Mouse (Mus musculus) liver, embryonic 14.5 days (tissue): ENCODE data around the gene Rock2. TPM values are rescaled to one million over a fixed set of nuclear protein-coding genes. Genes with fewer than 3 reads are reported as not detected.
A peak's percentile ranks its signal among the peaks of the same experiment; 100 is the strongest.

Experiments
- ATAC-seq: fragments of 200-750 bp; cut with Nextera tagmentation; 2 replicates; pipeline ENCODE4 v1.8.0; 2017; ENCODE audit warnings: moderate number of reproducible peaks, mild to moderate bottlenecking, moderate library complexity; ENCODE audit not compliant: insufficient read depth
- DNase-seq, 3 experiments: peaks; one replicate each; pipeline ENCODE4 v3.0.0-alpha.2; 2012 to 2013; ENCODE audit warnings: low read depth in 3 of 3, low spot score in 3 of 3
- H3K27ac ChIP-seq: fragments of 300-500 bp; sonication (generic); 2 replicates; pipeline ENCODE4 v1.5.1; 2014; ENCODE audit warnings: moderate library complexity, mild to moderate bottlenecking, control low read depth, inconsistent platforms
- H3K27me3 ChIP-seq: fragments of 300-500 bp; sonication (generic); 2 replicates; pipeline ENCODE4 v1.6.1; 2014; ENCODE audit warnings: mild to moderate bottlenecking, low read length, moderate library complexity; ENCODE audit not compliant: control insufficient read depth, insufficient read depth
- H3K36me3 ChIP-seq: fragments of 300-500 bp; sonication (generic); replicated peaks from 2 replicates; pipeline ENCODE4 v1.6.1; 2014; ENCODE audit warnings: low read depth; ENCODE audit not compliant: control insufficient read depth, insufficient read depth
- H3K4me1 ChIP-seq, 2 experiments: fragments of 200-500 bp in 1 of 2; fragments of 300-500 bp in 1 of 2; sonication (generic) in 1 of 2; replicated peaks; 2 replicates each; pipeline ENCODE4 v1.6.1; 2012 to 2014; ENCODE audit warnings: antibody characterized with exemption in 1 of 2, inconsistent platforms in 1 of 2, low read length in 1 of 2; ENCODE audit not compliant: control insufficient read depth in 2 of 2, insufficient read depth in 2 of 2
- H3K4me2 ChIP-seq: fragments of 300-500 bp; sonication (generic); 2 replicates; pipeline ENCODE4 v1.6.1; 2014; ENCODE audit warnings: low read depth, mild to moderate bottlenecking, control low read depth, moderate library complexity
- H3K4me3 ChIP-seq, 2 experiments: fragments of 200-500 bp in 1 of 2; fragments of 300-500 bp in 1 of 2; sonication (generic) in 1 of 2; 2 replicates each; pipeline ENCODE4 v1.5.1; 2012 to 2014; ENCODE audit warnings: low read depth in 2 of 2, low read length in 2 of 2, mild to moderate bottlenecking in 2 of 2, control low read depth in 1 of 2, inconsistent platforms in 1 of 2, moderate library complexity in 1 of 2; ENCODE audit not compliant: insufficient read depth in 1 of 2
- H3K9ac ChIP-seq: fragments of 300-500 bp; sonication (generic); replicated peaks from 2 replicates; pipeline ENCODE4 v1.6.1; 2014; ENCODE audit warnings: mild to moderate bottlenecking, control low read depth, moderate library complexity
- H3K9me3 ChIP-seq: fragments of 300-500 bp; sonication (generic); 2 replicates; pipeline ENCODE4 v1.6.1; 2016; ENCODE audit warnings: low read length, mixed read lengths; ENCODE audit not compliant: control insufficient read depth
- CTCF ChIP-seq: IDR thresholded peaks from 2 replicates; pipeline ENCODE4 v1.5.1; 2016; ENCODE audit warnings: antibody characterized with exemption, low read depth, control low read depth
- EP300 ChIP-seq: IDR thresholded peaks from 2 replicates; pipeline ENCODE4 v1.6.1; 2016; ENCODE audit warnings: antibody characterized with exemption, low read depth
- WGBS: fragments of 180-500 bp; shearing (Covaris S2); extraction: QIAGEN DNeasy Blood & Tissue Kit; methylation state at CpG from one replicate; pipeline ENCODE4 v1.1.7; 2014; ENCODE audit not compliant: insufficient replicate concordance; 5-methylcytosine and 5-hydroxymethylcytosine counted together
- polyA plus RNA-seq, 2 experiments: library from polyadenylated mRNA; depleted of rRNA in 1 of 2; stranded (reverse) in 1 of 2; unstranded in 1 of 2; fragments of >200 nt; fragmentation: Nextera tagmentation in 1 of 2; extraction: Ambion mirVana in 1 of 2; gene quantifications; 2 replicates each; pipeline versions ENCODE4 v1.2.1 to v1.2.3; 2012 to 2014

Rock2 gene
- polyA plus RNA-seq, 2 experiments, result 5.1 to 5.7 TPM

- Histone ChIP-seq H3K27ac (no peak overlapping the region), H3K9ac (no peak overlapping the region), H3K4me2 (no peak overlapping the region), H3K4me1 (peaks cover 2 to 3% of the 10 kb centered on the region in 2 experiments; a peak in 1 of 4 replicates), H3K36me3 (no peaks in the 10 kb centered on the region), H3K4me3 (no peak overlapping the region), H3K9me3 (no peaks in the 10 kb centered on the region), H3K27me3 (no peaks in the 10 kb centered on the region)
- ATAC-seq (no peak; the same call in 1 of the 2 replicates), DNase-seq (no peak)
- no peak for TF ChIP-seq CTCF
- 0 out of 2 replicates have a peak, but pooled peaks have one; percentile 19 for TF ChIP-seq EP300
Measured at GRCm38 (mm10) chr12:16920186-16920860, 25.6 kb downstream of the Rock2 start.

- no peaks in the 10 kb centered on the region for H3K4me1 ChIP-seq
- H3K27me3 ChIP-seq, result no peaks in the 10 kb centered on the region
- no peak for ATAC-seq
- no peak overlapping the region for H3K4me2 ChIP-seq
- no peak for DNase-seq
- H3K27ac ChIP-seq, result no peak overlapping the region
- WGBS, result 75% methylated on average over 2 of the region's 2 CpGs
- no peak overlapping the region for H3K9ac ChIP-seq
- no peak overlapping the region for H3K4me3 ChIP-seq
- no peak for TF ChIP-seq EP300
- no peak for TF ChIP-seq CTCF
- H3K36me3 ChIP-seq, result no peaks in the 10 kb centered on the region; the same call in 1 of the 2 replicates
- no peaks in the 10 kb centered on the region for H3K9me3 ChIP-seq
Measured at GRCm38 (mm10) chr12:16927889-16928288, 33.2 kb downstream of the Rock2 start.

- 56% methylated on average over 1 of the region's 1 CpGs for WGBS
- no peak for DNase-seq
- Histone ChIP-seq H3K9ac (no peak overlapping the region), H3K9me3 (no peaks in the 10 kb centered on the region), H3K4me3 (no peak overlapping the region), H3K36me3 (no peaks in the 10 kb centered on the region; the same call in 1 of the 2 replicates), H3K27me3 (no peaks in the 10 kb centered on the region), H3K27ac (no peak overlapping the region), H3K4me1 (no peaks in the 10 kb centered on the region), H3K4me2 (no peak overlapping the region)
- no peak for TF ChIP-seq CTCF
- TF ChIP-seq EP300, result no peak
- no peak for ATAC-seq
Measured at GRCm38 (mm10) chr12:16934423-16934822, 39.7 kb downstream of the Rock2 start.

- ATAC-seq (no peak), DNase-seq (no peak)
- H3K27ac ChIP-seq, result no peak overlapping the region
- H3K9ac ChIP-seq, result no peak overlapping the region
- H3K9me3 ChIP-seq, result no peaks in the 10 kb centered on the region
- WGBS, result 41% methylated on average over 3 of the region's 3 CpGs
- TF ChIP-seq CTCF (no peak), EP300 (no peak)
- H3K4me3 ChIP-seq, result no peak overlapping the region
- no peaks in the 10 kb centered on the region for H3K27me3 ChIP-seq
- peaks cover 4% of the 10 kb centered on the region for H3K36me3 ChIP-seq
- no peaks in the 10 kb centered on the region for H3K4me1 ChIP-seq
- no peak overlapping the region for H3K4me2 ChIP-seq
Measured at GRCm38 (mm10) chr12:16941976-16942375, 47.3 kb downstream of the Rock2 start.

- no peak for ATAC-seq
- H3K4me1 ChIP-seq, result no peaks in the 10 kb centered on the region
- WGBS, result 76% methylated on average over 6 of the region's 6 CpGs
- no peaks in the 10 kb centered on the region for H3K27me3 ChIP-seq
- no peak overlapping the region for H3K4me3 ChIP-seq
- H3K4me2 ChIP-seq, result no peak overlapping the region
- no peak for TF ChIP-seq EP300
- no peak for TF ChIP-seq CTCF
- peaks cover 9% of the 10 kb centered on the region for H3K36me3 ChIP-seq
- no peak overlapping the region for H3K27ac ChIP-seq
- no peak for DNase-seq
- H3K9ac ChIP-seq, result no peak overlapping the region
- no peaks in the 10 kb centered on the region for H3K9me3 ChIP-seq
Measured at GRCm38 (mm10) chr12:16948239-16948638, 53.5 kb downstream of the Rock2 start.
